23 mouse cellular contexts compared by ENCODE assay signal in genomic region chr8:47061105-47061720, GRCm38 (mm10).
DNase-seq lines count a peak whose midpoint lies in the region; ATAC-seq lines count a peak whose summit lies in the region.
"Had no signal": no experiment of that assay in that cellular context is flagged by ENCODE, and none has a peak within 500 bp of the region (broad histone marks: within the 10 kb centered on the region; RNA-seq: fewer than 3 reads in every experiment).

No protein-coding gene starts in this region.

- 64% methylated on average over 7 of the region's 7 CpGs for WGBS in embryonic facial prominence, embryonic 11.5 days
- WGBS in limb, embryonic 12.5 days, result 15% methylated on average over 7 of the region's 7 CpGs
- 83% methylated on average over 7 of the region's 7 CpGs for WGBS in forebrain, embryonic 11.5 days

- H3K9ac ChIP-seq in embryonic facial prominence, embryonic 11.5 days (replicated peaks; ENCODE audit: low read length), result no peak overlapping the region
- H3K9ac ChIP-seq in limb, embryonic 12.5 days (replicated peaks), result no peak overlapping the region
- H3K9ac ChIP-seq in forebrain, embryonic 11.5 days (ENCODE audit: low read length), result no peak overlapping the region
- H3K9ac ChIP-seq: embryonic facial prominence, embryonic 13.5 days; hindbrain, embryonic 15.5 days; kidney, embryonic 15.5 days; liver, embryonic 12.5 days; midbrain, embryonic 15.5 days; neural tube, embryonic 13.5 days had no signal

- H3K36me3 ChIP-seq in embryonic facial prominence, embryonic 11.5 days (replicated peaks; ENCODE audit: control insufficient read depth, insufficient read depth, low read depth, low read length), result no peaks in the 10 kb centered on the region
- H3K36me3 ChIP-seq in limb, embryonic 12.5 days, result no peaks in the 10 kb centered on the region
- H3K36me3 ChIP-seq in forebrain, embryonic 11.5 days (ENCODE audit: control insufficient read depth, insufficient read depth, low read length), result no peaks in the 10 kb centered on the region
- H3K36me3 ChIP-seq: embryonic facial prominence, embryonic 13.5 days; hindbrain, embryonic 15.5 days; kidney, embryonic 15.5 days; liver, embryonic 12.5 days; midbrain, embryonic 15.5 days; neural tube, embryonic 13.5 days had no signal

- H3K27ac ChIP-seq in embryonic facial prominence, embryonic 11.5 days (replicated peaks; ENCODE audit: low read depth, low read length), result no peak overlapping the region
- no peak overlapping the region for H3K27ac ChIP-seq in limb, embryonic 12.5 days
- no peak overlapping the region for H3K27ac ChIP-seq in forebrain, embryonic 11.5 days (ENCODE audit: low read depth, low read length)
- H3K27ac ChIP-seq: embryonic facial prominence, embryonic 13.5 days; hindbrain, embryonic 15.5 days; kidney, embryonic 15.5 days; left cerebral cortex, adult 2 months; liver, embryonic 12.5 days; midbrain, embryonic 15.5 days; neural tube, embryonic 13.5 days had no signal

- no peaks in the 10 kb centered on the region for H3K27me3 ChIP-seq in embryonic facial prominence, embryonic 11.5 days (ENCODE audit: control insufficient read depth, insufficient read depth, low read length)
- H3K27me3 ChIP-seq in limb, embryonic 12.5 days, result no peaks in the 10 kb centered on the region
- no peaks in the 10 kb centered on the region for H3K27me3 ChIP-seq in forebrain, embryonic 11.5 days (ENCODE audit: control insufficient read depth, insufficient read depth, low read length)
- H3K27me3 ChIP-seq: embryonic facial prominence, embryonic 13.5 days; hindbrain, embryonic 15.5 days; kidney, embryonic 15.5 days; liver, embryonic 12.5 days; midbrain, embryonic 15.5 days; neural tube, embryonic 13.5 days had no signal

- H3K4me2 ChIP-seq in embryonic facial prominence, embryonic 11.5 days (ENCODE audit: low read depth, low read length), result no peak overlapping the region
- no peak overlapping the region for H3K4me2 ChIP-seq in limb, embryonic 12.5 days
- H3K4me2 ChIP-seq in forebrain, embryonic 11.5 days (ENCODE audit: low read depth, low read length, severe bottlenecking), result no peak overlapping the region
- H3K4me2 ChIP-seq: embryonic facial prominence, embryonic 13.5 days; heart, embryonic 11.5 days; hindbrain, embryonic 15.5 days; kidney, embryonic 15.5 days; liver, embryonic 12.5 days; midbrain, embryonic 15.5 days; neural tube, embryonic 13.5 days had no signal

- no peaks in the 10 kb centered on the region for H3K4me1 ChIP-seq in embryonic facial prominence, embryonic 11.5 days (ENCODE audit: control insufficient read depth, insufficient read depth, low read length)
- H3K4me1 ChIP-seq in limb, embryonic 12.5 days (replicated peaks), result 0 out of 2 replicates have a peak, but pooled peaks cover 4% of the 10 kb centered on the region
- no peaks in the 10 kb centered on the region for H3K4me1 ChIP-seq in forebrain, embryonic 11.5 days (replicated peaks; ENCODE audit: control insufficient read depth, insufficient read depth, low read length)
- H3K4me1 ChIP-seq: embryonic facial prominence, embryonic 13.5 days; hindbrain, embryonic 15.5 days; kidney, embryonic 15.5 days; liver, embryonic 12.5 days; midbrain, embryonic 15.5 days; neural tube, embryonic 13.5 days had no signal

- ATAC-seq in embryonic facial prominence, embryonic 11.5 days (replicated peaks; ENCODE audit: insufficient number of reproducible peaks, low FRiP score, low TSS enrichment, low read depth), result no peak
- ATAC-seq in limb, embryonic 12.5 days (ENCODE audit: insufficient number of reproducible peaks, insufficient read depth, low FRiP score, low TSS enrichment, low read depth), result peak; percentile 47
- ATAC-seq in forebrain, embryonic 11.5 days (replicated peaks; ENCODE audit: low FRiP score), result no peak
- ATAC-seq: forebrain, embryonic 14.5 days; intestine, embryonic 16.5 days; liver, embryonic 12.5 days; midbrain, embryonic 15.5 days had no signal

- no peak overlapping the region for H3K4me3 ChIP-seq in embryonic facial prominence, embryonic 11.5 days (ENCODE audit: low read depth, low read length)
- no peak overlapping the region for H3K4me3 ChIP-seq in limb, embryonic 12.5 days (replicated peaks)
- no peak overlapping the region for H3K4me3 ChIP-seq in forebrain, embryonic 11.5 days (ENCODE audit: low read depth, low read length)
- H3K4me3 ChIP-seq: embryonic facial prominence, embryonic 13.5 days; erythroblast, embryonic 14.5 days; hindbrain, embryonic 15.5 days; kidney, embryonic 15.5 days; left cerebral cortex, adult 2 months; liver, embryonic 12.5 days; midbrain, embryonic 15.5 days; neural tube, embryonic 13.5 days had no signal

- H3K9me3 ChIP-seq in embryonic facial prominence, embryonic 11.5 days (replicated peaks; ENCODE audit: control insufficient read depth, low read length), result no peaks in the 10 kb centered on the region
- no peaks in the 10 kb centered on the region for H3K9me3 ChIP-seq in limb, embryonic 12.5 days
- no peaks in the 10 kb centered on the region for H3K9me3 ChIP-seq in forebrain, embryonic 11.5 days (ENCODE audit: control insufficient read depth, low read length)
- H3K9me3 ChIP-seq: embryonic facial prominence, embryonic 13.5 days; hindbrain, embryonic 15.5 days; kidney, embryonic 15.5 days; liver, embryonic 12.5 days; midbrain, embryonic 15.5 days; neural tube, embryonic 13.5 days had no signal

- DNase-seq in MN1 (ENCODE audit: low spot score), result peak; percentile 93
- DNase-seq in embryonic facial prominence, embryonic 11.5 days (ENCODE audit: low spot score), result peak; percentile 15
- peak; percentile 23 for DNase-seq in lung, postnatal 14 days
- no peak for DNase-seq in forebrain, embryonic 11.5 days (ENCODE audit: low spot score)
- no peak for DNase-seq in retina, embryonic 14.5 days (ENCODE audit: low spot score)
- DNase-seq in urinary bladder, postnatal 36 days (ENCODE audit: low spot score in 2 of 2), result no peak
- DNase-seq in testis, postnatal 10 days (ENCODE audit: low spot score), result no peak
- DNase-seq: adrenal gland, postnatal 14 days; cerebellum, adult 9-10 months; layer of hippocampus, adult 9-11 months; right cerebral cortex, adult 18-20 months had no signal

Comparison
In these comparisons a context has a peak if more than half of its experiments do, and no peak if none do; other contexts are left out.
1. DNase-seq: peak in MN1 (single experiment), embryonic facial prominence, embryonic 11.5 days (single experiment) and lung, postnatal 14 days (single experiment); none in forebrain, embryonic 11.5 days (single experiment), retina, embryonic 14.5 days (single experiment), urinary bladder, postnatal 36 days (0 of 2) and testis, postnatal 10 days (single experiment).